Mouse (Mus musculus) liver, embryonic 14.5 days (tissue): ENCODE measurements around the gene Nme4. TPM values are rescaled to one million over a fixed set of nuclear protein-coding genes. Genes with fewer than 3 reads are reported as not detected.

Source experiments
- ATAC-seq: fragments of 200-750 bp; cut with Nextera tagmentation; 2 replicates; pipeline ENCODE4 v1.8.0; 2017; ENCODE audit warnings: moderate number of reproducible peaks, mild to moderate bottlenecking, moderate library complexity; ENCODE audit not compliant: insufficient read depth
- DNase-seq, 3 experiments: peaks; one replicate each; pipeline ENCODE4 v3.0.0-alpha.2; 2012 to 2013; ENCODE audit warnings: low read depth in 3 of 3, low spot score in 3 of 3
- H3K27ac ChIP-seq: fragments of 300-500 bp; sonication (generic); 2 replicates; pipeline ENCODE4 v1.5.1; 2014; ENCODE audit warnings: moderate library complexity, mild to moderate bottlenecking, control low read depth, inconsistent platforms
- H3K27me3 ChIP-seq: fragments of 300-500 bp; sonication (generic); 2 replicates; pipeline ENCODE4 v1.6.1; 2014; ENCODE audit warnings: mild to moderate bottlenecking, low read length, moderate library complexity; ENCODE audit not compliant: control insufficient read depth, insufficient read depth
- H3K36me3 ChIP-seq: fragments of 300-500 bp; sonication (generic); replicated peaks from 2 replicates; pipeline ENCODE4 v1.6.1; 2014; ENCODE audit warnings: low read depth; ENCODE audit not compliant: control insufficient read depth, insufficient read depth
- H3K4me1 ChIP-seq, 2 experiments: fragments of 200-500 bp in 1 of 2; fragments of 300-500 bp in 1 of 2; sonication (generic) in 1 of 2; replicated peaks; 2 replicates each; pipeline ENCODE4 v1.6.1; 2012 to 2014; ENCODE audit warnings: antibody characterized with exemption in 1 of 2, inconsistent platforms in 1 of 2, low read length in 1 of 2; ENCODE audit not compliant: control insufficient read depth in 2 of 2, insufficient read depth in 2 of 2
- H3K4me2 ChIP-seq: fragments of 300-500 bp; sonication (generic); 2 replicates; pipeline ENCODE4 v1.6.1; 2014; ENCODE audit warnings: low read depth, mild to moderate bottlenecking, control low read depth, moderate library complexity
- H3K4me3 ChIP-seq, 2 experiments: fragments of 200-500 bp in 1 of 2; fragments of 300-500 bp in 1 of 2; sonication (generic) in 1 of 2; 2 replicates each; pipeline ENCODE4 v1.5.1; 2012 to 2014; ENCODE audit warnings: low read depth in 2 of 2, low read length in 2 of 2, mild to moderate bottlenecking in 2 of 2, control low read depth in 1 of 2, inconsistent platforms in 1 of 2, moderate library complexity in 1 of 2; ENCODE audit not compliant: insufficient read depth in 1 of 2
- H3K9ac ChIP-seq: fragments of 300-500 bp; sonication (generic); replicated peaks from 2 replicates; pipeline ENCODE4 v1.6.1; 2014; ENCODE audit warnings: mild to moderate bottlenecking, control low read depth, moderate library complexity
- H3K9me3 ChIP-seq: fragments of 300-500 bp; sonication (generic); 2 replicates; pipeline ENCODE4 v1.6.1; 2016; ENCODE audit warnings: low read length, mixed read lengths; ENCODE audit not compliant: control insufficient read depth
- CTCF ChIP-seq: IDR thresholded peaks from 2 replicates; pipeline ENCODE4 v1.5.1; 2016; ENCODE audit warnings: antibody characterized with exemption, low read depth, control low read depth
- EP300 ChIP-seq: IDR thresholded peaks from 2 replicates; pipeline ENCODE4 v1.6.1; 2016; ENCODE audit warnings: antibody characterized with exemption, low read depth
- WGBS: fragments of 180-500 bp; shearing (Covaris S2); extraction: QIAGEN DNeasy Blood & Tissue Kit; methylation state at CpG from one replicate; pipeline ENCODE4 v1.1.7; 2014; ENCODE audit not compliant: insufficient replicate concordance; 5-methylcytosine and 5-hydroxymethylcytosine counted together
- polyA plus RNA-seq, 2 experiments: library from polyadenylated mRNA; depleted of rRNA in 1 of 2; stranded (reverse) in 1 of 2; unstranded in 1 of 2; fragments of >200 nt; fragmentation: Nextera tagmentation in 1 of 2; extraction: Ambion mirVana in 1 of 2; gene quantifications; 2 replicates each; pipeline versions ENCODE4 v1.2.1 to v1.2.3; 2012 to 2014

Nme4 gene
- polyA plus RNA-seq, 2 experiments, result 45.1 to 52.2 TPM

DNA sequence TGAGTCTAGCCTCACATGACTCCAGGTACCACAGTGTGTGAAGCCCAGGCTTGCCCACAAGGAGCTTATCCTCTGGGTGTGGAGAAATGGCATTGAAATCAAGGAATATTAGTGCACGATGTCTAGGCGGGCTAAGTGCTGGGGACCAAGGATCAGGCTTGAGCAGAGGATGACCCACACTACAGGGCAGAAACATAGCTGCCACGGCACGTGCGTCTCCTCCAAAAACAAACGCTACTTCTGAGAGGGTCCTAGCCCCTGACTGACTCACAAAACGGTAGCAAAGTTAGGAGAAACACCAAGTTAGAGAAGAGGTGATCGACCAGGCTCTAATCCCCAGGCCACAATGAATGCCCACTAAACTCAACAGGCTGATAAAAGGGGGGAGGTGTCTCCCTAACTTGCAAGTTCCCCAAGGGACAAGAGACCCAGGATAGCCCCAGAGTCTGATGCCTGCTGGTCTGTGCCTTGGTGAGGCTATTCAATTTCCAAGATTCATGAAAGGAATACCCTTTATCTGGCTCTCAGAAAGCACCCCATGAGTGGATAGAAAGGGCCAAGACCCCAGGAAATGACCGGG, 781 bp downstream of the Nme4 start:
- Histone ChIP-seq H3K9me3 (no peaks in the 10 kb centered on the region), H3K4me2 (peak overlapping the region; percentile 84), H3K4me1 (peaks cover 10 to 18% of the 10 kb centered on the region in 2 experiments), H3K36me3 (no peaks in the 10 kb centered on the region), H3K9ac (peak overlapping the region; percentile 75), H3K4me3 (peak overlapping the region; percentile 66 to 77), H3K27me3 (no peaks in the 10 kb centered on the region), H3K27ac (no peak overlapping the region)
- DNase-seq, result no peak
- WGBS, result 17% methylated on average over 9 of the region's 9 CpGs
- no peak for TF ChIP-seq EP300
- no peak for TF ChIP-seq CTCF
- no peak for ATAC-seq

DNA sequence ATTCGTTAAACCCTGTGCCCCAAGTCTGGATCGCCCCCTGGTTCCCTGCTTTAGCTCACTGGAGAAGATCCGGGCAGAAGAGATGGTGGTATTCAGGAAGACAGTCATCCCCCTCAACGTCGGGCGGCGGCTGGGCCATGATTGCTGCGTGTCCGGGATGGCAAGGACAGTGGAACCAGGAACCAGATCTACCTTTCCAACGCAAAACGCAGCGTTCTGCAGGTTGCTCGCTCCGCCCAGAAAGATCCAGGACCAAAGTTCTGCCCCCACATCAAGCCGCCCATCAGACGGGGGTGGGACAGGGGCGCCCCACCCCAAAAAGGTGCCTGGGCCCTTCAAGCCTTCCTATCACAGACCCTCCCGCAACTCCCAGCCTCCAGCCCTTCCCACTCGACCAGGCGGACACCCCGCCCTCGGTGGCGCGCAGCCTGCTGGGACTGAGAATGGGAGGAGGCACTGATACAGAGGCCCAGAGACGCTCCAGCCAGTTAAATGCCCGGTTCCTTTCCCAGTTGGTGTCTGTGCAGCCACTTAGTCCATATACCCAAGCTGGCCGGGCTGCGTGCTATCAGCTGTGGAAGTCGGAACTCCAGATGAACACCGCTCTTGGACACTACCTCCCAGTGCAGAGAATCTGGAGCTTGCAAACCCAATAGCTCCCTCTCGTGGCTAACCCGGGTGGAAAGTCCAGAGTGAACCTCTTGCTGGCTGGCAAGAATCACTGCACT, 5.3 kb downstream of the Nme4 start, which contains the start of gene Decr2:
Decr2 (minus strand) TSS at position 433 of the 728 bp plus-strand sequence.
- ATAC-seq, result peak; percentile 83

DNA sequence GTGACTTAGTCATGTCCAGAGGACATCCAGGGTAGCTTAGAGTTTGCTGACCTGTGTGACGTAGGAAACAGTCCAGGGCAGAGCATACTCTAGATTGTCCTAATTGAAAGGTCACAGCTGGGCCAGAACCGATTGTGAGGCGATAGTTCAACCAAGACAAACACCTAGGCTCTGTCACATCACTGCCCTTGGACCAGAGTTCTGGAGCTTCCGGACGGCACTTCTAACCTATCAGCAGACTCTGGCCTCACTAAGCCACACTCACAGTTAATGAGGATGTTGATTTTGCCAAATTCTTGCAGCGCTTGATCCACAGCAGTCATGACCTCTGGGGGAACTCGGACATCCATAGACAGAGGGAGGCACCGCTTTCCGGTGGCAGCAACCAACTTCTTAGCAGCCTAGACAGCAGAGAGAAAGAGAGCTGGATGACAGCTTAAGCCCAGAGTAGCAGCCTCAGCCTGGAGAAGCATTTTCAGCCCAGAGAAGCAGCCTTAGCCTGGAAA, 8.3 kb downstream of the Nme4 start:
- Histone ChIP-seq H3K4me3 (no peak overlapping the region), H3K4me1 (no peaks in the 10 kb centered on the region), H3K27ac (no peak overlapping the region), H3K4me2 (no peak overlapping the region), H3K27me3 (no peaks in the 10 kb centered on the region), H3K36me3 (no peaks in the 10 kb centered on the region), H3K9me3 (no peaks in the 10 kb centered on the region), H3K9ac (no peak overlapping the region)
- DNase-seq (no peak), ATAC-seq (no peak)
- 66% methylated on average over 9 of the region's 9 CpGs for WGBS
- TF ChIP-seq EP300, result no peak
- TF ChIP-seq CTCF, result no peak

More for the DNA sequence above, 5.3 kb downstream of the Nme4 start, which contains the start of gene Decr2:
- DNase-seq, result peak; percentile 70 to 76 (median 70)
- Histone ChIP-seq H3K9me3 (no peaks in the 10 kb centered on the region), H3K36me3 (no peaks in the 10 kb centered on the region), H3K4me1 (peaks cover 7 to 12% of the 10 kb centered on the region in 2 experiments), H3K27me3 (no peaks in the 10 kb centered on the region), H3K4me2 (peak within 1 kb of the TSS; percentile 82), H3K9ac (peak within 1 kb of the TSS; percentile 50; the same call in 1 of the 2 replicates), H3K4me3 (peak within 1 kb of the TSS; percentile 66 to 72), H3K27ac (no peak within 1 kb of the TSS)
- TF ChIP-seq CTCF, result peak; percentile 93
- no peak for TF ChIP-seq EP300
- 2% methylated on average over 32 of the region's 32 CpGs for WGBS

DNA sequence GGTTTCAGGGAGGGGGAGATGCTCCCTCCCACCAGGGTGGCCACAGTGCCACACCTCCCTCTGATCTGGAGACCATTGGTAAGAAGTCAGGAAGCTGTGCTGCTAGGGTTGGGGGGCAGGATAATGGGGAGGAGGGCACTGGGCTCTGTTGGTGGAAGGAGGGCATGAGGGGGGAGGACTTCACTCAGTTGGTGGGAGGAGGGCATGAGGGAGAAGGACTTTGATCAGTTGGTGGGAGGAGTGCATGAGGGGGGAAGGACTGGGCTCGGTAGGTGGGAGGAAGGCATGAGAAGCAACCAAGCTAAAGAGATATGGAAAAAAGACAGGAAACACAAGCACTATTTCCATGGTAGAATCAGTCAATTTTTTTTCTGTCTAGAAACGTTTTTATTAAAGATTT, 14.5 kb downstream of the Nme4 start:
- no peak overlapping the region for H3K27ac ChIP-seq
- H3K4me1 ChIP-seq, result no peaks in the 10 kb centered on the region
- H3K36me3 ChIP-seq, result no peaks in the 10 kb centered on the region
- no peaks in the 10 kb centered on the region for H3K9me3 ChIP-seq
- TF ChIP-seq EP300, result no peak
- TF ChIP-seq CTCF, result no peak
- DNase-seq (no peak), ATAC-seq (no peak)
- no peaks in the 10 kb centered on the region for H3K27me3 ChIP-seq
- H3K9ac ChIP-seq, result no peak overlapping the region
- H3K4me2 ChIP-seq, result no peak overlapping the region
- H3K4me3 ChIP-seq, result no peak overlapping the region
- WGBS, result 18% methylated on average over 2 of the region's 2 CpGs

DNA sequence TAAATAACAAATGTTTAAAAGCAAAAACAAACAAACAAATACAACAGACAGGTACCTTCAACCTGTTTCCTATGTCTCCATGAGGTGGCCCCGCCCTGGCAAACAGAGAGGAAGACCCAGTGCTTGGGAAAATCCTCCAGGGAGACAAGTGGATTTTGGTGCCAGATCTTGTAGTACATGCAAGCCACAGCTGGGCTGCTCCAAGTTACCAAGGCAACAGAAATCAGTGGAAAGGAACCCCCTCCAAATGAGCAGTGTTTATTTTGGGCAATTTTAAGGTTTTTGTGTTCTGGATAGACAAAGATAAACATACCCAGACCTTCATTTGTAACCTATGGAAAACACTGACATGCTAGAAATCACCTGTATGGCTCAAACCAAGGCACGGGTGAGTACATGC, 16.6 kb downstream of the Nme4 start:
- H3K27ac ChIP-seq, result no peak overlapping the region
- H3K4me1 ChIP-seq, result no peaks in the 10 kb centered on the region
- TF ChIP-seq CTCF (no peak), EP300 (no peak)
- no peak overlapping the region for H3K9ac ChIP-seq
- ATAC-seq (no peak), DNase-seq (no peak)
- 50% methylated on average over 2 of the region's 2 CpGs for WGBS
- no peak overlapping the region for H3K4me3 ChIP-seq
- no peak overlapping the region for H3K4me2 ChIP-seq
- no peaks in the 10 kb centered on the region for H3K36me3 ChIP-seq
- no peaks in the 10 kb centered on the region for H3K27me3 ChIP-seq
- H3K9me3 ChIP-seq, result no peaks in the 10 kb centered on the region
